Mouse (Mus musculus): ENCODE measurements around the gene Ltc4s. TPM values are rescaled to one million over a fixed set of nuclear protein-coding genes. Genes with fewer than 3 reads are reported as not detected.

Gene Ltc4s
- polyA plus RNA-seq, 1 experiment from 2014 or later, result 1.2 TPM

GRCm38 (mm10) chr11:50230481-50231304 is 7.7 kb downstream of the Ltc4s start:
- Histone ChIP-seq H3K4me2 (ENCODE audit: low read depth) (peak overlapping the region; percentile 42), H3K36me3 (ENCODE audit: control insufficient read depth, insufficient read depth, low read length) (peaks cover 4% of the 10 kb centered on the region; the same call in 1 of the 2 replicates), H3K4me3 (ENCODE audit: low read depth, low read length) (peak overlapping the region; percentile 14; the same call in 1 of the 2 replicates), H3K27me3 (ENCODE audit: control insufficient read depth, insufficient read depth, low read length) (0 out of 2 replicates have a peak, but pooled peaks cover 2% of the 10 kb centered on the region), H3K9ac (ENCODE audit: low read length) (no peak overlapping the region), H3K27ac (ENCODE audit: low read depth, low read length) (no peak overlapping the region), H3K9me3 (ENCODE audit: control insufficient read depth, low read length) (no peaks in the 10 kb centered on the region), H3K4me1 (ENCODE audit: control insufficient read depth, insufficient read depth, low read length) (peaks cover 16% of the 10 kb centered on the region)
- no peak for ATAC-seq (ENCODE audit: insufficient read depth, low FRiP score, low TSS enrichment)
- DNase-seq (ENCODE audit: low spot score), result no peak
- WGBS, result 20% methylated on average over 45 of the region's 45 CpGs

GRCm38 (mm10) chr11:50229252-50229910 is 9.0 kb downstream of the Ltc4s start:
- H3K27me3 ChIP-seq (ENCODE audit: control insufficient read depth, insufficient read depth, low read length), result 0 out of 2 replicates have a peak, but pooled peaks cover 2% of the 10 kb centered on the region

GRCm38 (mm10) chr11:50228772-50229171 is 9.6 kb downstream of the Ltc4s start:
- Histone ChIP-seq H3K9ac (ENCODE audit: low read length) (no peak overlapping the region), H3K27me3 (ENCODE audit: control insufficient read depth, insufficient read depth, low read length) (0 out of 2 replicates have a peak, but pooled peaks cover 2% of the 10 kb centered on the region), H3K36me3 (ENCODE audit: control insufficient read depth, insufficient read depth, low read length) (peaks cover 2% of the 10 kb centered on the region; the same call in 1 of the 2 replicates), H3K4me3 (ENCODE audit: low read depth, low read length) (no peak overlapping the region), H3K9me3 (ENCODE audit: control insufficient read depth, low read length) (no peaks in the 10 kb centered on the region), H3K4me1 (ENCODE audit: control insufficient read depth, insufficient read depth, low read length) (peaks cover 19% of the 10 kb centered on the region), H3K4me2 (ENCODE audit: low read depth) (no peak overlapping the region; the same call in 1 of the 2 replicates), H3K27ac (ENCODE audit: low read depth, low read length) (no peak overlapping the region)
- WGBS, result 22% methylated on average over 3 of the region's 3 CpGs
- DNase-seq (ENCODE audit: low spot score) (no peak), ATAC-seq (ENCODE audit: insufficient read depth, low FRiP score, low TSS enrichment) (no peak)

More at GRCm38 (mm10) chr11:50229252-50229910, 9.0 kb downstream of the Ltc4s start:
- DNase-seq (ENCODE audit: low spot score) (no peak), ATAC-seq (ENCODE audit: insufficient read depth, low FRiP score, low TSS enrichment) (no peak)
- Histone ChIP-seq H3K4me1 (ENCODE audit: control insufficient read depth, insufficient read depth, low read length) (peaks cover 16% of the 10 kb centered on the region), H3K9ac (ENCODE audit: low read length) (no peak overlapping the region), H3K4me2 (ENCODE audit: low read depth) (no peak overlapping the region), H3K36me3 (ENCODE audit: control insufficient read depth, insufficient read depth, low read length) (peaks cover 2% of the 10 kb centered on the region; the same call in 1 of the 2 replicates), H3K4me3 (ENCODE audit: low read depth, low read length) (no peak overlapping the region), H3K9me3 (ENCODE audit: control insufficient read depth, low read length) (no peaks in the 10 kb centered on the region), H3K27ac (ENCODE audit: low read depth, low read length) (no peak overlapping the region)
- 51% methylated on average over 7 of the region's 7 CpGs for WGBS

- Histone ChIP-seq H3K4me3 (ENCODE audit: low read depth, low read length) (no peak overlapping the region), H3K36me3 (ENCODE audit: control insufficient read depth, insufficient read depth, low read length) (no peaks in the 10 kb centered on the region; the same call in 1 of the 2 replicates), H3K4me1 (ENCODE audit: control insufficient read depth, insufficient read depth, low read length) (peaks cover 19% of the 10 kb centered on the region), H3K27me3 (ENCODE audit: control insufficient read depth, insufficient read depth, low read length) (0 out of 2 replicates have a peak, but pooled peaks cover 2% of the 10 kb centered on the region), H3K9me3 (ENCODE audit: control insufficient read depth, low read length) (no peaks in the 10 kb centered on the region), H3K27ac (ENCODE audit: low read depth, low read length) (no peak overlapping the region), H3K4me2 (ENCODE audit: low read depth) (no peak overlapping the region), H3K9ac (ENCODE audit: low read length) (no peak overlapping the region)
- no peak for ATAC-seq (ENCODE audit: insufficient read depth, low FRiP score, low TSS enrichment)
- no peak for DNase-seq (ENCODE audit: low spot score)
- 92% methylated on average over 4 of the region's 4 CpGs for WGBS
These were observed 10.7 kb downstream of the Ltc4s start for GRCm38 (mm10) chr11:50227736-50228135.

- Histone ChIP-seq H3K9me3 (ENCODE audit: control insufficient read depth, low read length) (no peaks in the 10 kb centered on the region), H3K36me3 (ENCODE audit: control insufficient read depth, insufficient read depth, low read length) (no peaks in the 10 kb centered on the region; the same call in 1 of the 2 replicates), H3K4me3 (ENCODE audit: low read depth, low read length) (peak overlapping the region; percentile 4; the same call in 1 of the 2 replicates), H3K4me2 (ENCODE audit: low read depth) (no peak overlapping the region), H3K4me1 (ENCODE audit: control insufficient read depth, insufficient read depth, low read length) (peaks cover 19% of the 10 kb centered on the region), H3K9ac (ENCODE audit: low read length) (no peak overlapping the region), H3K27ac (ENCODE audit: low read depth, low read length) (no peak overlapping the region), H3K27me3 (ENCODE audit: control insufficient read depth, insufficient read depth, low read length) (0 out of 2 replicates have a peak, but pooled peaks cover 2% of the 10 kb centered on the region)
- ATAC-seq (ENCODE audit: insufficient read depth, low FRiP score, low TSS enrichment) (no peak), DNase-seq (ENCODE audit: low spot score) (no peak)
- WGBS, result 75% methylated on average over 3 of the region's 3 CpGs
These were observed 11.2 kb downstream of the Ltc4s start for GRCm38 (mm10) chr11:50227226-50227625.

GRCm38 (mm10) chr11:50226406-50226805 is 12.0 kb downstream of the Ltc4s start:
- Histone ChIP-seq H3K4me1 (ENCODE audit: control insufficient read depth, insufficient read depth, low read length) (peaks cover 19% of the 10 kb centered on the region), H3K4me3 (ENCODE audit: low read depth, low read length) (peak overlapping the region; percentile 91; the same call in 1 of the 2 replicates), H3K9ac (ENCODE audit: low read length) (0 out of 2 replicates have a peak overlapping the region, but pooled peaks have one; percentile 0), H3K9me3 (ENCODE audit: control insufficient read depth, low read length) (no peaks in the 10 kb centered on the region), H3K4me2 (ENCODE audit: low read depth) (peak overlapping the region; percentile 97), H3K27ac (ENCODE audit: low read depth, low read length) (no peak overlapping the region), H3K27me3 (ENCODE audit: control insufficient read depth, insufficient read depth, low read length) (0 out of 2 replicates have a peak, but pooled peaks cover 2% of the 10 kb centered on the region), H3K36me3 (ENCODE audit: control insufficient read depth, insufficient read depth, low read length) (no peaks in the 10 kb centered on the region; the same call in 1 of the 2 replicates)
- ATAC-seq (ENCODE audit: insufficient read depth, low FRiP score, low TSS enrichment) (no peak), DNase-seq (ENCODE audit: low spot score) (no peak)
- WGBS, result 43% methylated on average over 2 of the region's 2 CpGs

- Histone ChIP-seq H3K27ac (ENCODE audit: low read depth, low read length) (peak overlapping the region; percentile 37), H3K9me3 (ENCODE audit: control insufficient read depth, low read length) (no peaks in the 10 kb centered on the region)
- WGBS, result 2% methylated on average over 23 of the region's 34 CpGs
These were observed 12.6 kb downstream of the Ltc4s start for GRCm38 (mm10) chr11:50225611-50226378.

More at GRCm38 (mm10) chr11:50225611-50226378, 12.6 kb downstream of the Ltc4s start:
- peak; percentile 45 for DNase-seq (ENCODE audit: low spot score)
- H3K4me2 ChIP-seq (ENCODE audit: low read depth), result peak overlapping the region; percentile 97
- H3K9ac ChIP-seq (ENCODE audit: low read length), result peak overlapping the region; percentile 92
- H3K36me3 ChIP-seq (ENCODE audit: control insufficient read depth, insufficient read depth, low read length), result no peaks in the 10 kb centered on the region; the same call in 1 of the 2 replicates
- ATAC-seq (ENCODE audit: insufficient read depth, low FRiP score, low TSS enrichment), result peak; percentile 28; the same call in 1 of the 2 replicates
- H3K4me1 ChIP-seq (ENCODE audit: control insufficient read depth, insufficient read depth, low read length), result peaks cover 17% of the 10 kb centered on the region
- peak overlapping the region; percentile 91 for H3K4me3 ChIP-seq (ENCODE audit: low read depth, low read length)
- H3K27me3 ChIP-seq (ENCODE audit: control insufficient read depth, insufficient read depth, low read length), result 0 out of 2 replicates have a peak, but pooled peaks cover under 1% of the 10 kb centered on the region

All from neural tube, embryonic 11.5 days (tissue).